Mouse (Mus musculus) cerebellum, adult 2 months (tissue): ENCODE data around the gene Mvd.

ENCODE experiments used
- CTCF ChIP-seq: fragments of 200-500 bp; IDR thresholded peaks from 2 replicates; pipeline ENCODE4 v1.5.1; 2011; ENCODE audit warnings: low read depth, mild to moderate bottlenecking, control low read depth, low read length, moderate library complexity, borderline replicate concordance; ENCODE audit not compliant: insufficient read depth
- POLR2A ChIP-seq: fragments of 200-500 bp; IDR thresholded peaks from 2 replicates; pipeline ENCODE4 v1.6.1; 2011; ENCODE audit warnings: low read length, control low read depth, borderline replicate concordance; ENCODE audit not compliant: insufficient read depth

DNA sequence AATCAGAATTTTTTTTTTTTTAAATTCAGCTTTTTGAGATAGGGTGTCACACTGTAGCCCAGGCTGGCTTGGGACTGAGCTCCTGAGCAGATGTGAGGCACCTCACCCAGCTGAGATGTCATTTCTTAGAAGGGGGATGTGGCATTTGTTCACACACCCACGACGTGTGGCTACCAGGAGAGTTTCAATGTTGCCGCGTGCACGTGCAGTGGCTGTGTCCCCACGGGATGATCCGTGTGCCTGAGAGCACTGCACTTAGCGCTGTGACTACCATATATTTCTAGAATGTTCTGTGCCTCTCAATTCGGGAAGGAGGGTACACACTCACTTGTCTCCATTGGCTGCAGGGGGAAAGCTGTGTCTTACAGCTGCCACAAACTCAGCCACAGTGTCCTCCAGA is 7.1 kb downstream of the Mvd start:
- TF ChIP-seq CTCF (no peak), POLR2A (no peak)
